Mouse (Mus musculus) cerebellum, adult 18-20 months (tissue): ENCODE data around the gene Cd36.
A peak's percentile ranks its signal among the peaks of the same experiment; 100 is the strongest.

Experiments
- DNase-seq, 2 experiments: peaks; one replicate each; pipeline ENCODE4 v3.0.0; 2021

The Cd36 gene

DNA sequence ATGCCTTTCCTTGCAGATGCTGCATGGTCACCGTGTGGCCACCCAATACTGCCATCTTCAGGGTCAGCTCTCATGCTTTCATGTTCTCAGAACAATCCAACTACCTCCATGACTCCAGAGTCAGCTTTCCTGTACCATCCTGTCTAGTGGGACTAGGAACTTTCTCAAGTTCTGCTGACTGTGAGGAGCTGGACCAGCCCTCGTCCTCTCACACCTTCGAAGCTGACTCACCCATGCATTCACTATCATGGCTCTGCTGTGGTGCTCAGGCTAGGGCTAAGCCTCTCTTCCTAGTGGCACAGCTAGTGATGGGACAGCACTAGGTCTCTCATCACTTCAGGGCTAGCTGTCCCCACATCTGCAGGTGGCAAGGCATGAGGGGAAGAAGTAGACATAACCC, 30.7 kb downstream of the Cd36 start:
- no peak for DNase-seq

DNA sequence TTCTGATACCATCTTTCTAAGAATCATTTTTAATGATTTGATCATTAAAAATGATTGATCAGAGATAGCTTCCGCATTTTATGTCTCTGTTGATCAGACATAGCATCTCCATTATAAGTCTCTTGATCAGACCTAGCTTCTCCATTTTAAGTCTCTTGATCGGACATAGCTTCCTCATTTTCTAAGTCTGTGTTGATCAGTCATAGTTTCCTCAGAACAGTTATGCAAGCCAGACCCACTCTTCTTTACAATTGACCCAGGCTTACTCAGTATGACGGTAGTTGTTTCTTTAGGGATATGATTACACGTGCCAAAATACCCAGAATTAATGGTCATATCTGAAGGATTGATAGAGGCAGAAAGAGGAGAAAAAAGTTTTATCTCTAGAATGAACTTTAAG, 31.3 kb downstream of the Cd36 start:
- DNase-seq = no peak

DNA sequence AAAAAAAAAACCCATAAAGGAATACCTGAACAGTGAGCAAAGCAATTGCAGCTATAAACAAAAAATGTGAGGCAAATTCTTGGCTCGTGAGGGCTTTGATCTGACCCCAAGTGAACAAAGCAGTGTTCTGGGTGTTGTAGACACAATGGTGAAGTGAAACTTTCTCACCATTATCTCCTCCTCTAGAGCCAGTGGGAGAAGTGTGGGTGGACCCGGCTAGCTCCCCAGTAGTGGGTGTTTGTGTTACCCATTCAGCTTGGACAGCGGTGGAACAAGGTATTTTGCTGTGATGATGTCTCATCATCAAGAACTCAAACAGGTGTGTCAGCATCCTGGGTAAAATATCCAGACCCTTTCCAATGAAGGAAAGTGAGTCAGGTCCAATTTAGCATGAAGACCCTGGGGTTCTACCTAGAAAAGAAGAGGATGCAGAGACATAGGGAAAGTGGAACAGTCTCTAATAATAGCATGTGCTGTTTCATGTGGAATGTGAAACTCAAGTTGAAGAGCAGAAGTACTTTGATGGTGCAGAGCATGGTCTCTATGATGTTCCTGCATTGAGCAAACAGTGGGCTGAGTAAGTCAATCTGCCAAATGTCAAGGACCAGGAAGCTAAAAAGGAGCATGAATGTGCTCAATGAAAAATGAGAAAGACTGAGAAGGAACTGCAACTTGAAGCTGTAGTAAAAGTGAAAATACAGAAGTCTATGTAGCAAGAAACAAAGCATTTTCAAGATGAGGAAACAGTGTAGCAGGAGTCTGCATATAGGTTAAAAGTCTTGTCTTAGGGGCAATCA, 34.3 kb downstream of the Cd36 start:
- no peak for DNase-seq

DNA sequence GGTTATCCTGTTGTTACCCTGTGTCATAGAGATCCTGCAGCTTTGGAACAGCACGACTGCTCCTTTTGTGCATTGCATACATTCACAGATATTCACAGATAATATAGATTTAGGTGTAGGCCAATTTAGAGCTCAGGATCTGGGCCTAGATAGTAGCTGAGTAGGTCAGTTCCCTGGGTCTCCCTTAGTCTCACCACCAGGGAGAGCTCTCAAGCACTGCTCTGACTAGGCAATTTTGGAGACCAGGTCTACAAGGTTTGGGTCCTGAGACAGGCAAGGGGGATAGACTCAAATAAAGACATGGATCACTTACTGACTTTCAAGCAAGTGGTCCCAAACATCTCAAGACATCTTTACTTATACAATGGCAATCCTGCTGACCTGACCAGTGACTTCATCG, 38.0 kb downstream of the Cd36 start:
- no peak for DNase-seq

DNA sequence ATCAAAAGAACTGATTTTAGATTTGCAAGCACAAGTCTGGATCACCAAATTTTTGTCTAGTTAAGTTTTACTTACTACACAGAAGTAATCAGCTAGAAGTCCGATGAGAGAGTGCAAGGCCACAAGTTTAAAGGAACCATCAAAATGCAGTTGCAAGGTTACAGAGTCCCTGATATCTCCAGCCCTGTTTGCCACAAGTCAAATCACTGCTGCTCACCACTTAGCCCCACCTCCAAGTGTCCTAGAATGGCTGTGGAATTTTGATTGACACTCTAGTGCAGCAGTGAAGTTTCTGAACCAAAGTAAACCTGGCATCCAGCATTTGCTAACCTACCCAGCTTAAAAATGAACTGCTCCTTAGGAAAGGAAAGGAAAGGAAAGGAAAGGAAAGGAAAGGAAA, 39.0 kb downstream of the Cd36 start:
- DNase-seq = no peak

DNA sequence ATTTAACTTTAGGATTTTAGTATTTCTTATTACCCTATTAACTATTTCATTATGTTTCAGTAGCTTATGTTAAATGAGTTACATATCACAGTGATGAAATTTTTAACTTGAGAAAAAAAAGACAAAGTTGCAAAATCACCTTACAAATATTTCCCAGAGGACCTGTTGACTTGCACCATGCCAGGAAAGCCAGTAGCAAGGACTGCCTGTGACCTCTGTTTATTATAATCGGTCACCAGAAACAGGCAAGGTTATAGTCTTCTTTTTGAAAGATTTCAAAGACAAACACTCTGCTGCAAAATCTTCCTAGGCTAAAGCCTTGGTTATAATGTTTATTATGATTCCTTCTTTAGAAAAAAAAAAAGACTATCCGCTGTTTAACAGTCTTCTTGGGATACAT, 39.9 kb downstream of the Cd36 start:
- no peak for DNase-seq

DNA sequence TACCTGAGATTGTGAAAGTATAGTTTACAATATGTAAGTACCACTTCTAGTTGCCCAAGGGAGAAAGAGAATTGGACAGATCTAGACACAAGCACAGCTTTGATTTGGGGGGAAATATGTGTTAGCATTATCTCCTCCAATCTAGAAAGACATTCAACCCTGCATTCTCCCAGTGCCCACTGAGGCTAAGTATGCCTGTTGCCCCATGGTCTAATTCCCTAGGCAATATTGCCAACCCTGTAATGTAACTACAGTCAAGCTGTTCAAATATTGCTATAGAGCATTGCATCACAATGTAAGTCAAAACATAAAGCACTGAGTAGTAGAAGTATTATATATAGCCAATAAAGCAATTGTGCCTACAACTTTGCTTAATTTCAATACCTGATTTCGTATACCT, 40.3 kb downstream of the Cd36 start:
- no peak for DNase-seq

DNA sequence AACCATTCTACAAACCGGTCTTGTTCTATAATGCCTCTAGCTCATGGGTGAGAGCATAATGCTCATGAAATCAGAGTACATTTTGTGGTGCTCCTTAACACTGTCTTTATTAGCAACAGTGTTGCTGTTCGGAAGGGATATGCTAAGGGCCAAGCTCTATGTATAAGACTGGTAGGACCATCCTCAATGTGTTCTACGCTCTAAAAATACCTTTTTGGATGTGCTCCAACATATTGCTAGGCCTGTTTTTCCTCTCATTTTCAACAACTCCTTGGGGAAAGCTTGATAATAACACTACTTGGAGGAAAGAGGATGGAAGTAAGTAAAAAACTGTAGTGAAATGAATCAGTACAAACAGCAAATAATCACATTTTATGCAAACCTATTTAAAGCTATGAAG, 44.7 kb downstream of the Cd36 start:
- no peak for DNase-seq

DNA sequence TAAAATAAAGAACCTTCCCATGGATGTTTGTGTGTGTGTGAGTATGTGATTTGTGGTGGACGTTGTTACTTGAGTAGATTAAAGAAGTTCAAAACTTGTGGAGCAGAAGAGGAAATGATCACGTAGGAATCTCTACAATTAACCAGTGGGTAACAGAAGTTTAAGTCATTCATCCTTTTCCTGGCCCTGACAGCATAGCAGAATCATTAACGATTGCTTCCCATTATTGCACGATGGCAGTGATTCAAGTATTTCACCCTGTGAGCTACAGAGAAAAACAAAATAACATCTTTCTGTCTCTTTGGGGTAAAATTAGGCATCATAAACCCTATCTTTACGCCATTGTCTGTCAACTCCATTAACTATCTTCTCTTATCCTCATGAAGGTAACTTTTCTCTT, 45.3 kb downstream of the Cd36 start:
- no peak for DNase-seq

DNA sequence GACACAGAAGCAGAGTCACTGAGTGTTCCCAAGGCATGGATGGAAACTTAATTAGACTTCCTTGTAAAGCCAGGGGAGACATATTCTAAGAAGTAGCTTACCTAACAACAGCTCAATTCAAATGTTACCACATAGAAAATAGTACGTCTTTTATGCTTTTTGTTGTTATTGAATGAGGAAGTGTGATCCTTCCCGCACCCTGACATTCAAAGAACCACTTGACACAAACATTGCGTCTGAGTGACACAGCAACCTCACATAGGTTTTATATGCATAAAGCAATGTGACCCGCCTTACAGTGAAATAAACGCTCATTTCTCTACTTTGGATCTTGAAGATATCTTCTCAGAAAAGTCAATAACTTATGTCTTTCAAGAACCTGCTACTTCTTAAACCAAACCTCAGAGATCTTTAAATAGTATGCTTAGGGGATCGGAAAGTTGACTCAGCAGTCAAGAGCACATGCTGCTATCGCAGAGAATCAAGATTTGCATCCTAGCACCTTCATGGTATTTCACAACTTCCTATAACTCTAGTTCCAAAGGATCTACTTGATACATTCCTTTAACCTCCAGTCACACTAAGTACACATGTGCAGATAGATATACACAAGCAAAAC, 46.4 kb downstream of the Cd36 start:
- no peak for DNase-seq

DNA sequence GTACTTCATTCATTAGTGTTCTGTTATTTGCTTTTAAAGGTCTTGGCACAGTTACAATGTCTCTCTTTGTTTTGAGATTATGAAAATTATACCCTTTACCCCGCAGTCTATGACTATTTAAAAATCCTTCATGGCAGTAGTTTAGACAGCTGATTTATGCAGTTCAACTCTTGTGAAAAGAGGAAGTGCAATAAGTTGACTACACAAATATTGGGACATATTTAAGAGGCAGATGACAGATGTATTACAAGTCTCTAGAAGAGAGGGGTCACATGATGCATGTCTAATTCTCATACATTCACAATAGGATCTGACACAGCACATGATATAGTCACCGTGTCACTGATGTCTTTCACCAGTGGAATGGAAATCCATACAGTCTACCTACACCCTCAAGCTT, 49.1 kb downstream of the Cd36 start:
- DNase-seq = no peak

DNA sequence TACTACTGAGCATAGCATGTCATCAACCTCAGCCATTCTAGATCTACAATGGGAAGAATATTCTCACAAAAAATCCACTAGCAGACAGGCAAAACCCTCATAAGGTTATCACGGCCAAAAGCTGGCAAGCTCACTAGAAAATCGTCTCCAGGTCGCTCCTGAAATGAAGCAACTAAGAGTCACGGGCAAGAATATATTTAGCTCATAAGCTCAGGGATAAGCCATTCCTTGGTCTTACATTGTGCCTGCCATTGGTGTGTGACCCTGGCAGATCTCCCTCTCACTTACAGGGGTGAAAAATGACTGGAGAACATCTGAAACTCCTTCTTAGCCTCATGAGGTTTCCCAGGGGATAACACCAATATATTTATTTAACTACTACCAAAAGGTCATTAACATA, 52.2 kb downstream of the Cd36 start:
- DNase-seq = no peak

DNA sequence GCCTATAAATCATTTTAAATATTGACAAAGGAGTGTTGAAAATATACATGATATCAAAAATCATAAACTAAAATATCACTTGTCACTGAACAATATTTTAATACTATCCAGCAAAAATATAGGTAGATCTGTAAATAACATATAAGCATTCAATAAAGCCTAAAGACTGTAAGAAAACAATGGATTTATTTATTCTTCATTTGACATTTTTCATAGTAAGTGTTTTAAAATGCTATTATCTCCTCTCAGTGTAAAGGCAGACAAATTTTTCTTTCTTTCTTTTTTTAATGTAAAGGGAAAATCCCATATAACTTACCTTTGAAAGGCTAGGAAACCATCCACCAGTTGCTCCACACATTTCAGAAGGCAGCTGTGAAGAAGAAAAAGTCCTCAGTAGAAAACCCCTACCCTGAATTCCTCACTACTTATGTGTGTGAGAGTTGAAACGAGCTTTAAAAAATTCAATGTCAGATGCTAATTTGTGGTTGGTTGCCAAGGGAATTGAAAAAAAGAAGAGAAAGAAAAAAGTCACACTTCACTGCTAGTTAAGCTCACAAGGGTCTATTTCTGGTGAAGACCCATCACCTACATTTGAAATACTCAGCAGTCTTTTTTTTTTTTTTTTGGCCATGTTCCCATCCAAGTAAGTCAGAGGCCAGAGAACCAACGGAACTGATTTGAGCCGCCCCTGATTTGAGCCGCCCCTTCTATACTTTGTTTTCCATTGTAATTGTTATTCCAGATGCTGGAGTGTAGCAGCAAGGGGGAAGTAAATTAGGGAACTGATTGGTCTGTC, 53.1 kb downstream of the Cd36 start:
- DNase-seq = no peak

DNA sequence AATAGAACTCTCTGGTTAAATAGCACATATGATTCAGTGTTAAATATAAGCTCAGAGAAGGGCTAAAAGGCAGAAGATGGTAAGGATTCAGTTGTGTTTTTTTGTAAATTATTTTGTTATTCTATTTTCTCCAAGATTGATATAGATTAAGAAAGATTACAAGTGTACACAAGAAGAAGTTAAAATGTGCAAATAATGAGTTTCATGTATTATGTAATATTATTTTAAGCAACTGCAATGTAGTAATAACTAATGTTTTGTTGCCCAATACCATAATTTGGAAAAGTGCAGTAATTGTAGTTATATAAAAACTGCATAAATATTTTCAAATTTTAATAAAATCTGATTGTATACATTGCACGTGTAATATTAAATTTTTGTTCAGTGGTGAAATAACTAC, 54.8 kb downstream of the Cd36 start:
- DNase-seq = no peak

DNA sequence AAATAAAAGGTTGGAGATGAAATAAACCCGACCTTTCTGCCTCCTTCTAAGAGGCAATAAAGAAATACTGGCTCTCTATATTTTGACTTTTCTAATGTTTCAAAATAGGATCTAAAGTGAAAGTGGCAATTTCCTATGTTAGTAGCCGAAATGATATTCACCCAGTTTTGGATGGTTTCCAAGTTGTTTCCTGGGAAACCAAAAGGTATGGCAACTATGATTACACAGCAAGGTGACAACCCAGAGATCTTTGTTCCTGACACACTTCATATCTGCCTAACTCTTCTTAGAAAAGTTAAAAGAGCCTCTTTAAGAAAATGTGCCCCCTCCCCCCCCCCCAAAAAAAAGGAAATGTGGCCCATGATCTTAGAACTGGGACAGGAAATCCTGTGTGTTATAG, 58.1 kb downstream of the Cd36 start:
- no peak for DNase-seq

DNA sequence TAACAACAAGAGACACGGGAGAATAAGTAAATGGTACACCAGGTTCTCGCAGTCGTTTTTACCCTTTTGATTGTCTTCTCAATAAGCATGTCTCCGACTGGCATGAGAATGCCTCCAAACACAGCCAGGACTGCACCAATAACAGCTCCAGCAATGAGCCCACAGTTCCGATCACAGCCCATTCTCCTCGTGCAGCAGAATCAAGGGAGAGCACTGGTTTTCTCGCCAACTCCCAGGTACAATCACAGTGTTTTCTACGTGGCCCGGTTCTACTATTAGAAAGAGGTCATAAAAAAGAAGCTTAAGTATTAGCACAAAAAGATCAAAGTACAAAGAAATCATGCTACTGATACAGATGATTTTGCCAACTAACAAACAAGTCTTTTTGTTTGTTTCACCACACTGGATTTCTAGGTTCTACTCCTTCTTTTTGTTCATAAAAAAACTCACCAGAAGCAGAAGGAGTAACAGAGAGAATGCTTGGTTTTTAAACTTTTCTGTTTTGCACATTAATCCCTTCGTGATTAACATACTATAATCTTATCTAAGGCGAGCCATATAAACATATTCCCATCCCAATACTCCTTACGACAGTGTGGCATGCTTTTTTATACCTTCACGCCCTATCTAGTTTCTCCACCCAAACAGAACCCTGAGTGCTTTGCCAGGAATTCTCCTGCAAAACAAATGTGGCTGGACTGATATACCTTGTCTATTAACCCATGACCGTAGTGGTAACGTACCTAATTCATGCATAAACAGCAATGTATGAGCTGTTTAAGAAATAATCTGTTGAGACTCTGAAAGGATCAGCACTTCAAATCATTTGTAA, 59.7 kb downstream of the Cd36 start:
- no peak for DNase-seq

DNA sequence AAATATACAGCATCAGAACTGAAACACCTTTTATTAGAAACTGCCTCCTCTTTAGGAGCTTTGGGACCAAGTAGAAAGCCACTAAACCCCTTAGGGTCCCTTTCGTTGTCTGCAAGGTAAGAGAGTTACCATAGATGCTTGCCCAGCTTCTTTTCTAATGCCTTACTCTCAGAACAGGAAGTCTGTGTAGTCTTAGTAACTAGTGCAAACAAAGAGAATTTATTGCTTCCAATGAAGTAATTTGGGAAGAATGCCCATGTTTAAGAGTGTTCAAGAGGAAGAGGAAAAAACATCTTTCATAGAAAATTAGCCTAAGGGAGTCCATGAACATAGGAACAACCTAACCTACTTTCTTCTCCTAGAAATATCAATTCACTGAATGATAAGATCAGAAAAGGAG, 67.2 kb downstream of the Cd36 start:
- no peak for DNase-seq

DNA sequence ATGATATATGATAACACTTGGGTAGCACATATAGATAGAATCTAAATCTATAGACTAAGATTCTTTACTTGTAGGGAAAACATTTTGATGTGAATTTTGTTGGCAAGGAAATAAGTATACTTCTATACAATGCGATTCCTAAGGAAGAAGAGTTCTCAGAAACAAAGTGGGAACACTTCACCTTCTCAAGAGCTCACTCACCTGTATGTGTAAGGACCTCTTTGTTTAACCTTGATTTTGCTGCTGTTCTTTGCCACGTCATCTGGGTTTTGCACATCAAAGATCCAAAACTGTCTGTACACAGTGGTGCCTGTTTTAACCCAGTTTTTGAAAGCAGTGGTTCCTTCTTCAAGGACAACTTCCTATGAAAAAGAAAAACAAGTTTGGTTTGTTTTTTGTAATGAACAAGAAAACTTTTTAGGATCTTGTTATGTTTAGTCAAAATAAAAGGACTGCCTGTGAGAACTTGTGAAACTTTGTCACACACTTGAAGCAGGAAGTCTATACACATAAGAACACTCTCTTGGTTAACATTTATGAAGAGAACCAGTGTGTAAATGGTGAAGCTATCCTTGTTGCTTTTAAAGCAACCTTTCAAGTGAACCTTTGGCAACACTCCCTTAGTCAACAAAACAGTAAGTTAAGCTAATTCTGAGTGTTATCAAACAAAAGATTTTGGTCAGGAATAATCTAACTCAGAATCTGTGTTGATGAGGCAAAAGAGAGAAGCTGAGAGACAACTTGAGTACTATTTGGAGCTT, 68.2 kb downstream of the Cd36 start:
- no peak for DNase-seq

DNA sequence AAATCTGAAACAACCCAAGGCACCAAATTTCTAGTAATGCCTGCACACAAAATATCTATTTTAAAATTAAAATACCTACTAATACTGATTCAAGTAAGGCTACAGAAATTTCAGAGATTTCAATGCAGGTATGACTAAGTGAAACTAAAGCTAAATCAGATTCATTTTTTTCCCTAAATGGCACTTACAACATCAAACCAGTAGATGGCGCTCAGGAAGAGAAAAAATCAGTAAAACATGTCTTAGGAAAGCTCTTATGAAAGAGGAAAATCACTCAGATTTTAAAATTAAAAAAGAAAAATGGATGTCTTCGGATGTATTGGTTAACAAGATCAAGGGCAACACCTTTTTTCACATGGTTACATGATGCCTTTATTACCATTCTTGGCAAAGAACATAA, 72.4 kb downstream of the Cd36 start:
- DNase-seq = peak in 1 of 2 experiments; percentile 5

DNA sequence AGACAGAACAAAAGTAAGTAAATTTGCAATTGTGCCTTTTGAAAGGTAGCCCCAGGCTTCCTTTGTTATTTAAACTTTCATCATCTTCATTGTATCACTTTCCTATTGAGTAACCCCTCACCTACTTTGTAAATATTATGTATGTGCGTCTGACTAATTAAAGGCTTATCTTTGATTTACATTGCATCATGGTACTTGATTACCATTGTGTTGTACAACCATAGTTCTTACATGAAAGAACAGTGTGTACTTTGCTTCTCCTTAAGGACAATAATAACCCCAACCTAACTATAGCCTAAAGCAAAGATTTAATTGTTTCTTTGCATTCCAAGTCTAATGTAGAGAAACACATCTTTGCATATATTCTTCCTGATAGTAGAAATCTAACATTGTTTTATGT, 78.3 kb downstream of the Cd36 start:
- no peak for DNase-seq

DNA sequence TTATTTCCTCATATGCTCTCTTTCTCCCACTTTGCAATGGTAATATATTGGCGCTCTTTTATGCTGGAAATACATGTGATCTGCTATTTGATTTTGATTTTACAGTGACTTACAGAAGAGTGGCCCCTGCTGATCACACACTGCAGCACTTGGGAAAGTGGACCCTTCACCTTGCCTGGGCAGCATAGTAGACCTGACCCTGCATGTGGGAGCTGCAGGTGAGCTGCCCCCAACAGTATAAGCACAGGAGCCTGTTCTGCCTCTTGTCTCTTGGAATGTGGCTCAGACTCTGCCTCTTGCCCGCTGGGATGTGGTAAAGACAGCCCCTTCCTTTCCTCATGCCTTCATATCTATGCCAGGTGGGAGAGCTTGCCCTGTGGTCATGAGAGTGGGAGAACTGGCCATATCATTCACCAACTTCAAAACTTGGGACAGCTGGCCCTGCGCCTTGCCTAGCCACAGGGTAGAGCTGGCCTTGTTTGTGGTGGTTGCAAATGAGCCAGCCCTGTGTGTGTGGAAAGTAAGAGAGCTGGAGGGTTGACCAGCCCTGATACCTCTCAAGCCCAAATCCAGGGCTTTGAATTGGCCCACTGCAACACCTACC, 81.7 kb downstream of the Cd36 start:
- DNase-seq = no peak

DNA sequence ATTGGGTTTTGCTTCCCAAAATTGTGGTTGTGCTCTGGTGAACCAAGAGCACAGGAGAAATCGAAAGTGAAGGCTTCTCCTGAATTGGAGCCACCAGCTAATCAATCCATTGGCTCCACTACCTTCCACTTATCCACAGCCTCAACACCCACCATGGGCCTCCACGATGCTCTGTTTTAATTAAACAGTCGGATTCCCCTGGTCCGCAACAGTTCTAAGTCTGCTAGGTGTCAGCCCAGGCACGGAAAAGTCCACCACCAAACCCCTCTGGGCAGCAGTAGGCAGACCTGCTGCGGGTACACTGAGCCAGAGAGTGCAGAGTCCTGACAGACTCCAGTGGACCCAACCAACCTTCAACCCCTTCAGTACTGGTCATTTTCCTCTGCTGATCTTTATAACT, 112.0 kb downstream of the Cd36 start:
- peak; percentile 35 to 39 for DNase-seq
